Mouse (Mus musculus): ENCODE data around the gene Bin2.

Bin2 gene

GRCm38 (mm10) chr15:100654271-100654670 is 15.1 kb downstream of the Bin2 start:
- in situ Hi-C loops (cut with MboI, MseI), result no loop called here

- in situ Hi-C loops (cut with MboI, MseI), result no loop called here
These were observed 17.7 kb downstream of the Bin2 start for GRCm38 (mm10) chr15:100651610-100652009.

GRCm38 (mm10) chr15:100650111-100650510 is 19.2 kb downstream of the Bin2 start:
- in situ Hi-C loops (cut with MboI, MseI), result no loop called here

GRCm38 (mm10) chr15:100646161-100646560 is 23.2 kb downstream of the Bin2 start:
- in situ Hi-C loops (cut with MboI, MseI), result no loop called here

GRCm38 (mm10) chr15:100642451-100642850 is 26.9 kb downstream of the Bin2 start:
- in situ Hi-C loops (cut with MboI, MseI), result no loop called here

- in situ Hi-C loops (cut with MboI, MseI), result no loop called here
These were observed 28.0 kb downstream of the Bin2 start for GRCm38 (mm10) chr15:100641226-100641810.

GRCm38 (mm10) chr15:100639972-100640750 is 29.2 kb downstream of the Bin2 start:
- in situ Hi-C loops (cut with MboI, MseI), result no loop called here

GRCm38 (mm10) chr15:100637661-100638060 is 31.7 kb downstream of the Bin2 start:
- in situ Hi-C loops (cut with MboI, MseI), result no loop called here

GRCm38 (mm10) chr15:100636700-100637501 is 32.5 kb downstream of the Bin2 start, which contains the start of gene Smagp:
Gene Smagp (minus strand): TSS chr15:100636940.
- in situ Hi-C loops (cut with MboI, MseI), result no loop called here

- in situ Hi-C loops (cut with MboI, MseI), result no loop called here
These were observed 33.3 kb downstream of the Bin2 start for GRCm38 (mm10) chr15:100635851-100636645.

GRCm38 (mm10) chr15:100635239-100635638 is 34.1 kb downstream of the Bin2 start:
- in situ Hi-C loops (cut with MboI, MseI), result no loop called here

GRCm38 (mm10) chr15:100633341-100633740 is 36.0 kb downstream of the Bin2 start:
- in situ Hi-C loops (cut with MboI, MseI), result no loop called here

GRCm38 (mm10) chr15:100632323-100632722 is 37.0 kb downstream of the Bin2 start:
- in situ Hi-C loops (cut with MboI, MseI), result no loop called here

GRCm38 (mm10) chr15:100631454-100632170 is 37.7 kb downstream of the Bin2 start:
- in situ Hi-C loops (cut with MboI, MseI), result no loop called here

GRCm38 (mm10) chr15:100630126-100630525 is 39.2 kb downstream of the Bin2 start:
- in situ Hi-C loops (cut with MboI, MseI), result no loop called here

- in situ Hi-C loops (cut with MboI, MseI), result no loop called here
These were observed 40.6 kb downstream of the Bin2 start for GRCm38 (mm10) chr15:100628797-100629196.

GRCm38 (mm10) chr15:100627774-100628370 is 41.5 kb downstream of the Bin2 start:
- in situ Hi-C loops (cut with MboI, MseI), result no loop called here

GRCm38 (mm10) chr15:100627287-100627686 is 42.1 kb downstream of the Bin2 start:
- in situ Hi-C loops (cut with MboI, MseI), result no loop called here

GRCm38 (mm10) chr15:100624435-100624834 is 44.9 kb downstream of the Bin2 start:
- in situ Hi-C loops (cut with MboI, MseI), result loop anchor here (5.0 kb wide), 1 partner anchor 58 kb away; no protein-coding TSS in a partner anchor

- in situ Hi-C loops (cut with MboI, MseI), result loop anchor here (5.0 kb wide), 1 partner anchor 59 kb away; no protein-coding TSS in a partner anchor
These were observed 45.6 kb downstream of the Bin2 start for GRCm38 (mm10) chr15:100623754-100624153.
